ENCODE assay signal across 8 mouse cellular contexts in genomic region chr13:43591828-43592680, GRCm38 (mm10). TPM values are rescaled to one million over a fixed set of nuclear protein-coding genes. Genes with fewer than 3 reads are reported as not detected.
DNase-seq lines count a peak whose midpoint lies in the region; ATAC-seq and TF ChIP-seq lines count a peak whose summit lies in the region.
"Had no signal": no experiment of that assay in that cellular context is flagged by ENCODE, and none has a peak within 500 bp of the region (broad histone marks: within the 10 kb centered on the region; RNA-seq: fewer than 3 reads in every experiment).

No protein-coding gene starts in this region.

- no peaks in the 10 kb centered on the region for H3K27me3 ChIP-seq in forebrain, postnatal 0 days (ENCODE audit: insufficient read depth, low read length)
- H3K27me3 ChIP-seq in neural tube, embryonic 15.5 days (replicated peaks) = peaks cover 5% of the 10 kb centered on the region; the same call in 1 of the 2 replicates

- 26% methylated on average over 28 of the region's 28 CpGs for WGBS in forebrain, postnatal 0 days
- WGBS in neural tube, embryonic 15.5 days = 60% methylated on average over 28 of the region's 28 CpGs

- H3K27ac ChIP-seq in gastrocnemius, adult 2 months = no peak overlapping the region
- H3K27ac ChIP-seq in forebrain, postnatal 0 days (ENCODE audit: low read depth, low read length) = 0 out of 2 replicates have a peak overlapping the region, but pooled peaks have one; percentile 29
- H3K27ac ChIP-seq in neural tube, embryonic 15.5 days (replicated peaks) = no peak overlapping the region

- TF ChIP-seq CTCF in gastrocnemius, adult 2 months (IDR thresholded peaks at IDR 0.05) = no peak
- TF ChIP-seq CTCF in forebrain, postnatal 0 days (IDR thresholded peaks at IDR 0.05; ENCODE audit: low read depth) = no peak

- no peaks in the 10 kb centered on the region for H3K36me3 ChIP-seq in forebrain, postnatal 0 days (ENCODE audit: insufficient read depth)
- no peaks in the 10 kb centered on the region for H3K36me3 ChIP-seq in neural tube, embryonic 15.5 days

- 0 out of 2 replicates have a peak, but pooled peaks cover 8% of the 10 kb centered on the region for H3K4me1 ChIP-seq in forebrain, postnatal 0 days (ENCODE audit: insufficient read depth)
- 0 out of 2 replicates have a peak, but pooled peaks cover 6% of the 10 kb centered on the region for H3K4me1 ChIP-seq in neural tube, embryonic 15.5 days

- no peak for DNase-seq in gastrocnemius, adult 2 months
- DNase-seq in gastrocnemius, adult 8-10 months (ENCODE audit: low spot score in 2 of 2) = no peak
- peak; percentile 35 for DNase-seq in left cerebral cortex, postnatal 4 days
- no peak for DNase-seq in left cerebral cortex, postnatal 10 days (ENCODE audit: extremely low spot score in 1 of 2, low spot score in 2 of 2)
- DNase-seq in cerebellum, postnatal 14 days = peak; percentile 64 to 67
- DNase-seq in forebrain, postnatal 0 days = peak; percentile 52
- DNase-seq: thymus, adult 18-20 months had no signal

- H3K9ac ChIP-seq in forebrain, postnatal 0 days = no peak overlapping the region; the same call in 1 of the 2 replicates
- no peak overlapping the region for H3K9ac ChIP-seq in neural tube, embryonic 15.5 days (replicated peaks)

- peak overlapping the region; percentile 17; the same call in 1 of the 2 replicates for H3K4me3 ChIP-seq in gastrocnemius, adult 2 months
- no peak overlapping the region for H3K4me3 ChIP-seq in forebrain, postnatal 0 days (ENCODE audit: low read depth, low read length)
- no peak overlapping the region for H3K4me3 ChIP-seq in neural tube, embryonic 15.5 days (replicated peaks)

- no peaks in the 10 kb centered on the region for H3K9me3 ChIP-seq in forebrain, postnatal 0 days (ENCODE audit: low read length)
- H3K9me3 ChIP-seq in neural tube, embryonic 15.5 days (replicated peaks) = no peaks in the 10 kb centered on the region

- intact Hi-C loops in gastrocnemius, adult 2 months (cut with DNase I) = no loop called here
- intact Hi-C loops in left cerebral cortex, postnatal 4 days (cut with DNase I) = no loop called here
- intact Hi-C loops in left cerebral cortex, postnatal 10 days (cut with DNase I) = no loop called here

- ATAC-seq in forebrain, postnatal 0 days = peak; percentile 61
- ATAC-seq in neural tube, embryonic 15.5 days (ENCODE audit: low FRiP score) = no peak

- peak overlapping the region; percentile 29 for H3K4me2 ChIP-seq in forebrain, postnatal 0 days (ENCODE audit: low read depth)
- H3K4me2 ChIP-seq in neural tube, embryonic 15.5 days = no peak overlapping the region

RNA-seq across cellular contexts. Expression of gene Rnf182, which starts 23.5 kb away (rescaled TPM):
- under 1 TPM in 1 of 2 experiments, not detected in 1; 0.08 TPM for total RNA-seq in gastrocnemius, adult 2 months (2021)
- under 1 TPM in 2 of 4 experiments, not detected in 2; 0.10 to 0.11 TPM for total RNA-seq in gastrocnemius, adult 8-10 months (2022)
- total RNA-seq in left cerebral cortex, postnatal 4 days (2021) = 10 to 100 TPM; 20.1 to 20.8 TPM
- 1 to 10 TPM; 7.1 to 7.2 TPM for total RNA-seq in left cerebral cortex, postnatal 10 days (2021)
- total RNA-seq in forebrain, postnatal 0 days (2014; rRNA removed) = 9.1 and 9.3 TPM in 2 replicates
- polyA plus RNA-seq in forebrain, postnatal 0 days (2015; fragmentation: Nextera tagmentation; extraction: Ambion mirVana) = 32.5 and 42.0 TPM in 2 replicates
- polyA plus RNA-seq in neural tube, embryonic 15.5 days (2015; fragmentation: Nextera tagmentation; extraction: Ambion mirVana) = 24.1 and 30.2 TPM in 2 replicates

RNA-seq across cellular contexts. Expression of gene Mcur1, which starts 32.1 kb away (rescaled TPM):
- total RNA-seq in gastrocnemius, adult 2 months (2021) = 10 to 100 TPM; 30.4 to 36.1 TPM
- total RNA-seq in gastrocnemius, adult 8-10 months (2022) = 10 to 100 TPM; 25.5 to 34.6 (median 30.2) TPM
- 1 to 10 TPM; 7.0 to 7.9 TPM for total RNA-seq in left cerebral cortex, postnatal 4 days (2021)
- total RNA-seq in left cerebral cortex, postnatal 10 days (2021) = 10 to 100 TPM; 12.1 to 12.2 TPM
- total RNA-seq in forebrain, postnatal 0 days (2014; rRNA removed) = 7.2 and 9.8 TPM in 2 replicates
- polyA plus RNA-seq in forebrain, postnatal 0 days (2015; fragmentation: Nextera tagmentation; extraction: Ambion mirVana) = 6.5 and 8.6 TPM in 2 replicates
- polyA plus RNA-seq in neural tube, embryonic 15.5 days (2015; fragmentation: Nextera tagmentation; extraction: Ambion mirVana) = 6.5 and 8.2 TPM in 2 replicates

Comparison
In these comparisons a context has a peak if more than half of its experiments do, and no peak if none do; other contexts are left out.
1. DNase-seq: peak in left cerebral cortex, postnatal 4 days (single experiment), cerebellum, postnatal 14 days (2 of 2) and forebrain, postnatal 0 days (single experiment); none in gastrocnemius, adult 2 months (single experiment), gastrocnemius, adult 8-10 months (0 of 2) and left cerebral cortex, postnatal 10 days (0 of 2).